Mouse (Mus musculus): ENCODE measurements at regions not wholly inside any gene's neighbourhood (a gene's known extent, or its start where the extent isn't known, plus 50 kb on each side); places are given as distances from the start of the nearest gene placed in this dataset.

DNA sequence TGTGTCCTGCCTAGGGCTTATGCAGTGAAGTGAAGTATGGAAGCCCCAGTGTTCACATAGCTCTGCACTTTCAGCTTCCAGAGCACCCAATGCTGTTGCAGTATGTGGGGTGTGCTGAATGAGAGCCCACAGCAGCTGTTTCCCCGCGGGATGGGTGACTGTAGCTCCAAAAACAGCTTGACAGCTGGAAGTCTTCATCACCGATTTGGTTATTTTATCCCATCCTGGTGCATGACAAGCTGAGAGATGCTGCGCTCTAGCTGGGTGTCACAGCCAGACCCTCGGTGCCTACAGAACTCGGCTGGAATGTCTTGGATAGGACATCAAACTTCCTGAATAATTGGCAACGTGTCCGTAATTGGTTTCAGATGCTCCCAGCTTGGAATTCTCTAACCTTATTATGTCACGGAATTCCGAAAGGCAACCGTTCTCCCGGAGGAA lies 134.1 kb downstream of the Ackr3 start:
- TF ChIP-seq CTCF (IDR thresholded peaks at IDR 0.05; ENCODE audit: control insufficient read depth, insufficient read depth, insufficient read length) (no peak), CEBPB (IDR thresholded peaks at IDR 0.05; ENCODE audit: low read depth) (no peak), MYOG (IDR thresholded peaks at IDR 0.05; ENCODE audit: control insufficient read depth, extremely low read depth, insufficient read length) (no peak), MAX (IDR thresholded peaks at IDR 0.05) (no peak)
